Mouse (Mus musculus) cerebellum, postnatal 10 days (tissue): ENCODE measurements at regions not wholly inside any gene's neighbourhood (a gene's known extent, or its start where the extent isn't known, plus 50 kb on each side); places are given as distances from the start of the nearest gene placed in this dataset.

Experiments
- DNase-seq, 2 experiments: peaks; one replicate each; pipeline ENCODE4 v3.0.0; 2021; ENCODE audit warnings: mixed read lengths in 2 of 2

- no peak for DNase-seq
Measured at GRCm38 (mm10) chr10:48066986-48067385, 1721.6 kb downstream of the Grik2 start.

DNA sequence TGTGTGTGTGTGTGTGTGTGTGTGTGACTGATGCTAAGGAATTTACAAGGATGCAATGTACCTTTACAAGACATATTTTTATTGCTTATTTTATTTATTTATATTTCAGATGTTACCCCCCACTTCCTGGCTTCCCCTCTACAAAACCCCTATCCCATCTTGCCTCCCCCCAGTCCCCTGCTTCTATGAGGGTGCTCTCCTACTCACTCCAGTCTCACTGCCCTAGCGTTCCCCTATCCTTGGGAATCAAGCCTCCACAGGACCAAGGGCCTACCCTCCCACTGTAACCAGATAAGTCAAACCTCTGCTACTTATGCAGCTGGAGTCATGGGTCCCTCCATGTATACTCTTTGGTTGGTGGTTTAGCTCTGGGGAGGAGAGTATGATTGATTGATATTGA lies 1761.3 kb downstream of the Grik2 start:
- no peak for DNase-seq

GRCm38 (mm10) chr10:47991328-47992044 lies 1797.1 kb downstream of the Grik2 start:
- no peak for DNase-seq

GRCm38 (mm10) chr10:47979028-47979427 lies 1809.5 kb downstream of the Grik2 start:
- DNase-seq, result peak; percentile 35 to 37
